Mouse (Mus musculus): Measurements from ENCODE around the gene Plekhb1. TPM values are rescaled to one million over a fixed set of nuclear protein-coding genes. Genes with fewer than 3 reads are reported as not detected.

Gene Plekhb1
- total and polyA plus RNA-seq, 3 experiments, result 0.12 to 0.40 TPM; not detected in 1

GRCm38 (mm10) chr7:100608130-100608741, 54.0 kb downstream of the Plekhb1 start, which contains the start of gene Mrpl48:
Gene Mrpl48 (minus strand): TSS chr7:100608301.
- no peak for TF ChIP-seq RCOR1 (IDR thresholded peaks at IDR 0.05; ENCODE audit: low read depth, low read length)
- TF ChIP-seq SIN3A (IDR thresholded peaks at IDR 0.05; ENCODE audit: low read length), result peak; percentile 47; the same call in 1 of the 2 replicates
- peak; percentile 49 for DNase-seq (ENCODE audit: low read depth, low spot score)
- Histone ChIP-seq H3K27me3 (ENCODE audit: control insufficient read depth in 1 of 2, insufficient read depth in 2 of 2, low read length in 2 of 2) (no peaks in the 10 kb centered on the region), H3K79me2 (ENCODE audit: control insufficient read depth, insufficient read depth, low read length, poor library complexity) (peaks cover 29% of the 10 kb centered on the region), H3K9ac (ENCODE audit: control insufficient read depth, low read depth, low read length, poor library complexity, severe bottlenecking) (peak within 1 kb of the TSS; percentile 73), H3K27ac (ENCODE audit: control insufficient read depth, low read depth, low read length) (peak within 1 kb of the TSS; percentile 56), H3K4me3 (ENCODE audit: control insufficient read depth in 1 of 2, insufficient read depth in 1 of 2, low read depth in 2 of 2, low read length in 2 of 2) (peak within 1 kb of the TSS; percentile 65 to 90), H3K4me1 (ENCODE audit: control insufficient read depth in 1 of 2, insufficient read depth in 2 of 2, low read length in 2 of 2) (peaks cover 12 to 15% of the 10 kb centered on the region in 2 experiments), H3K36me3 (ENCODE audit: control insufficient read depth in 1 of 2, insufficient read depth in 2 of 2, low read length in 2 of 2) (peaks cover 0 to 24% of the 10 kb centered on the region in 2 experiments; a peak in 2 of 4 replicates), H3K9me3 (replicated peaks; ENCODE audit: insufficient read depth, low read length) (no peaks in the 10 kb centered on the region)

- no peaks in the 10 kb centered on the region for H3K9me3 ChIP-seq (replicated peaks; ENCODE audit: insufficient read depth, low read length)
- DNase-seq (ENCODE audit: low read depth, low spot score), result peak; percentile 99
- H3K9ac ChIP-seq (ENCODE audit: control insufficient read depth, low read depth, low read length, poor library complexity, severe bottlenecking), result peak within 1 kb of the TSS; percentile 73
- no peaks in the 10 kb centered on the region for H3K27me3 ChIP-seq (ENCODE audit: control insufficient read depth in 1 of 2, insufficient read depth in 2 of 2, low read length in 2 of 2)
- H3K36me3 ChIP-seq (ENCODE audit: control insufficient read depth in 1 of 2, insufficient read depth in 2 of 2, low read length in 2 of 2), result peaks cover 0 to 24% of the 10 kb centered on the region in 2 experiments; a peak in 2 of 4 replicates
- peak within 1 kb of the TSS; percentile 65 to 90 for H3K4me3 ChIP-seq (ENCODE audit: control insufficient read depth in 1 of 2, insufficient read depth in 1 of 2, low read depth in 2 of 2, low read length in 2 of 2)
- peaks cover 12 to 15% of the 10 kb centered on the region in 2 experiments for H3K4me1 ChIP-seq (ENCODE audit: control insufficient read depth in 1 of 2, insufficient read depth in 2 of 2, low read length in 2 of 2)
- peaks cover 27% of the 10 kb centered on the region for H3K79me2 ChIP-seq (ENCODE audit: control insufficient read depth, insufficient read depth, low read length, poor library complexity)
- peak within 1 kb of the TSS; percentile 56 for H3K27ac ChIP-seq (ENCODE audit: control insufficient read depth, low read depth, low read length)
- TF ChIP-seq MAX (IDR thresholded peaks at IDR 0.05; ENCODE audit: low read length) (peak; percentile 79), ZNF384 (IDR thresholded peaks at IDR 0.05; ENCODE audit: low read depth, low read length) (peak; percentile 96), JUND (IDR thresholded peaks at IDR 0.05; ENCODE audit: low read depth, low read length) (no peak), HCFC1 (IDR thresholded peaks at IDR 0.05; ENCODE audit: low read depth, low read length) (peak; percentile 94), CHD1 (IDR thresholded peaks at IDR 0.05; ENCODE audit: low read depth, low read length) (no peak), USF2 (IDR thresholded peaks at IDR 0.05; ENCODE audit: borderline replicate concordance in 1 of 2, insufficient read depth in 1 of 2, low read depth in 1 of 2, low read length in 2 of 2) (no peak), EP300 (IDR thresholded peaks at IDR 0.05; ENCODE audit: low read depth in 1 of 2, low read length in 2 of 2) (no peak), TBP (IDR thresholded peaks at IDR 0.05; ENCODE audit: low read depth, low read length) (peak; percentile 87; the same call in 1 of the 2 replicates), TCF12 (IDR thresholded peaks at IDR 0.05; ENCODE audit: low read depth, low read length) (peak; percentile 69), NELFE (IDR thresholded peaks at IDR 0.05; ENCODE audit: low read depth, low read length) (peak; percentile 71), TAL1 (IDR thresholded peaks at IDR 0.05; ENCODE audit: low read length) (no peak), E2F4 (IDR thresholded peaks at IDR 0.05; ENCODE audit: borderline replicate concordance, low read depth, low read length) (no peak), GATA1 (IDR thresholded peaks at IDR 0.05; ENCODE audit: low read depth, low read length) (no peak), ELF1 (IDR thresholded peaks at IDR 0.05; ENCODE audit: low read depth, low read length) (peak; percentile 96), POLR2A (IDR thresholded peaks at IDR 0.05; ENCODE audit: control insufficient read depth in 1 of 2, insufficient read depth in 1 of 2, low read depth in 1 of 2, low read length in 2 of 2, poor library complexity in 1 of 2) (peak; percentile 67 to 88; a peak in 3 of 4 replicates), USF1 (IDR thresholded peaks at IDR 0.05; ENCODE audit: low read depth, low read length) (peak; percentile 49; the same call in 1 of the 2 replicates), KAT2A (conservative IDR thresholded peaks at IDR 0.05; ENCODE audit: low read depth, low read length) (peak; percentile 72), NRF1 (IDR thresholded peaks at IDR 0.05; ENCODE audit: insufficient read depth, low read depth, low read length, poor library complexity, severe bottlenecking) (peak; percentile 62), ETS1 (IDR thresholded peaks at IDR 0.05; ENCODE audit: low read depth, low read length) (peak; percentile 67), UBTF (IDR thresholded peaks at IDR 0.05; ENCODE audit: borderline replicate concordance, insufficient read depth, low read depth, low read length) (peak; percentile 81; the same call in 1 of the 2 replicates), POLR2AphosphoS2 (IDR thresholded peaks at IDR 0.05; ENCODE audit: low read length) (peak; percentile 69; the same call in 1 of the 2 replicates), GABPA (IDR thresholded peaks at IDR 0.05; ENCODE audit: low read depth, low read length) (no peak), MYC (IDR thresholded peaks at IDR 0.05; ENCODE audit: low read depth, low read length) (no peak; the same call in 1 of the 2 replicates), MXI1 (IDR thresholded peaks at IDR 0.05; ENCODE audit: low read depth, low read length) (peak; percentile 75), CHD2 (IDR thresholded peaks at IDR 0.05; ENCODE audit: low read length) (peak; percentile 93), RAD21 (IDR thresholded peaks at IDR 0.05; ENCODE audit: low read depth, low read length) (no peak)
Measured at GRCm38 (mm10) chr7:100607214-100608129, 54.7 kb downstream of the Plekhb1 start, which contains the start of gene Rab6a. Gene Rab6a (plus strand): TSS chr7:100607410.
